Mouse (Mus musculus) midbrain, embryonic 16.5 days (tissue): ENCODE measurements around the gene Uvrag. TPM values are rescaled to one million over a fixed set of nuclear protein-coding genes. Genes with fewer than 3 reads are reported as not detected.
"Not testable (repeated sequence)": the region's sequence is repeated elsewhere in the genome, so short reads cannot be mapped to it uniquely, and the experiment has no call there.

ENCODE experiments used
- ATAC-seq: fragments of 200-750 bp; cut with Nextera tagmentation; 2 replicates; pipeline ENCODE4 v1.8.0; 2017; ENCODE audit warnings: moderate TSS enrichment
- H3K27ac ChIP-seq: fragments of 300-500 bp; sonication (generic); 2 replicates; pipeline ENCODE4 v1.5.1; 2014; ENCODE audit warnings: mild to moderate bottlenecking, low read length, mixed read lengths
- H3K27me3 ChIP-seq: fragments of 300-500 bp; sonication (generic); 2 replicates; pipeline ENCODE4 v1.6.1; 2014; ENCODE audit warnings: low read depth, low read length, mixed read lengths; ENCODE audit not compliant: control insufficient read depth, insufficient read depth
- H3K36me3 ChIP-seq: fragments of 300-500 bp; sonication (generic); 2 replicates; pipeline ENCODE4 v1.6.1; 2014; ENCODE audit warnings: mild to moderate bottlenecking, low read length, moderate library complexity, mixed read lengths; ENCODE audit not compliant: control insufficient read depth, insufficient read depth
- H3K4me1 ChIP-seq: fragments of 300-500 bp; sonication (generic); 2 replicates; pipeline ENCODE4 v1.6.1; 2014; ENCODE audit warnings: mild to moderate bottlenecking, low read length, mixed read lengths; ENCODE audit not compliant: control insufficient read depth, insufficient read depth
- H3K4me2 ChIP-seq: fragments of 300-500 bp; sonication (generic); 2 replicates; pipeline ENCODE4 v1.6.1; 2014; ENCODE audit warnings: mild to moderate bottlenecking, low read length, mixed read lengths
- H3K4me3 ChIP-seq: fragments of 300-500 bp; sonication (generic); 2 replicates; pipeline ENCODE4 v1.5.1; 2014; ENCODE audit warnings: low read depth, mild to moderate bottlenecking, low read length, moderate library complexity, mixed read lengths
- H3K9ac ChIP-seq: fragments of 300-500 bp; sonication (generic); 2 replicates; pipeline ENCODE4 v1.6.1; 2014; ENCODE audit warnings: low read depth, low read length, mixed read lengths
- H3K9me3 ChIP-seq: fragments of 300-500 bp; sonication (generic); replicated peaks from 2 replicates; pipeline ENCODE4 v1.6.1; 2014; ENCODE audit warnings: mild to moderate bottlenecking, low read length, mixed read lengths; ENCODE audit not compliant: control insufficient read depth, poor library complexity, severe bottlenecking
- WGBS: fragments of 180-500 bp; shearing (Covaris S2); extraction: QIAGEN DNeasy Blood & Tissue Kit; methylation state at CpG from one replicate; pipeline ENCODE4 v1.1.7; 2014; 5-methylcytosine and 5-hydroxymethylcytosine counted together
- polyA plus RNA-seq: library from polyadenylated mRNA; unstranded; fragments of >200 nt; fragmentation: Nextera tagmentation; extraction: Ambion mirVana; gene quantifications from 2 replicates; pipeline ENCODE4 v1.2.1, GENCODE M21; 2015

Gene Uvrag
- polyA plus RNA-seq, 1 experiment from 2014 or later = 16.0 TPM

GRCm38 (mm10) chr7:98968082-98968674 is 172.8 kb downstream of the Uvrag start:
- Histone ChIP-seq H3K9ac (peak overlapping the region; percentile 31), H3K4me3 (peak overlapping the region; percentile 11; the same call in 1 of the 2 replicates)
- ATAC-seq = peak; percentile 46; the same call in 1 of the 2 replicates

GRCm38 (mm10) chr7:98967672-98968071 is 173.3 kb downstream of the Uvrag start:
- 37% methylated on average over 7 of the region's 7 CpGs for WGBS

More at GRCm38 (mm10) chr7:98968082-98968674, 172.8 kb downstream of the Uvrag start:
- peak overlapping the region; percentile 26; the same call in 1 of the 2 replicates for H3K27ac ChIP-seq
- H3K4me1 ChIP-seq = peaks cover 18% of the 10 kb centered on the region
- WGBS = 6% methylated on average over 16 of the region's 16 CpGs
- H3K4me2 ChIP-seq = peak overlapping the region; percentile 56
- H3K36me3 ChIP-seq = no peaks in the 10 kb centered on the region
- no peaks in the 10 kb centered on the region for H3K27me3 ChIP-seq
- peaks cover 5% of the 10 kb centered on the region; the same call in 1 of the 2 replicates for H3K9me3 ChIP-seq

GRCm38 (mm10) chr7:98963581-98963980 is 177.4 kb downstream of the Uvrag start:
- H3K4me2 ChIP-seq, H3K9me3 ChIP-seq, H3K36me3 ChIP-seq, H3K27me3 ChIP-seq, H3K9ac ChIP-seq, H3K27ac ChIP-seq, H3K4me3 ChIP-seq, ATAC-seq: not testable (repeated sequence)
- peaks cover 12% of the 10 kb centered on the region for H3K4me1 ChIP-seq
- WGBS = 94% methylated on average over 13 of the region's 13 CpGs

More at GRCm38 (mm10) chr7:98967672-98968071, 173.3 kb downstream of the Uvrag start:
- peak overlapping the region; percentile 56 for H3K4me2 ChIP-seq
- H3K9me3 ChIP-seq = peaks cover 5% of the 10 kb centered on the region; the same call in 1 of the 2 replicates
- peak overlapping the region; percentile 26; the same call in 1 of the 2 replicates for H3K27ac ChIP-seq
- no peaks in the 10 kb centered on the region for H3K36me3 ChIP-seq
- peaks cover 18% of the 10 kb centered on the region for H3K4me1 ChIP-seq
- no peak overlapping the region; the same call in 1 of the 2 replicates for H3K4me3 ChIP-seq
- peak overlapping the region; percentile 31 for H3K9ac ChIP-seq
- H3K27me3 ChIP-seq = no peaks in the 10 kb centered on the region
- 0 out of 2 replicates have a peak, but pooled peaks have one; percentile 36 for ATAC-seq

- no peaks in the 10 kb centered on the region for H3K27me3 ChIP-seq
- ATAC-seq = peak; percentile 85
- WGBS = 38% methylated on average over 13 of the region's 13 CpGs
- H3K9me3 ChIP-seq = no peaks in the 10 kb centered on the region
- H3K4me1 ChIP-seq = peaks cover 4% of the 10 kb centered on the region
- H3K4me3 ChIP-seq = no peak overlapping the region
- H3K9ac ChIP-seq = no peak overlapping the region
- no peaks in the 10 kb centered on the region for H3K36me3 ChIP-seq
- no peak overlapping the region for H3K27ac ChIP-seq
- no peak overlapping the region for H3K4me2 ChIP-seq
Observed at GRCm38 (mm10) chr7:98962547-98963311, 178.2 kb downstream of the Uvrag start.

GRCm38 (mm10) chr7:98962074-98962473 is 178.9 kb downstream of the Uvrag start:
- 85% methylated on average over 11 of the region's 11 CpGs for WGBS
- Histone ChIP-seq H3K9me3 (no peaks in the 10 kb centered on the region), H3K9ac (no peak overlapping the region), H3K4me1 (no peaks in the 10 kb centered on the region; the same call in 1 of the 2 replicates), H3K27me3 (no peaks in the 10 kb centered on the region), H3K4me2 (no peak overlapping the region), H3K27ac (no peak overlapping the region), H3K4me3 (no peak overlapping the region), H3K36me3 (no peaks in the 10 kb centered on the region)
- peak; percentile 47; the same call in 1 of the 2 replicates for ATAC-seq

- H3K27me3 ChIP-seq = no peaks in the 10 kb centered on the region
- H3K4me1 ChIP-seq = peaks cover 3% of the 10 kb centered on the region
- 78% methylated on average over 8 of the region's 8 CpGs for WGBS
- H3K4me3 ChIP-seq = no peak overlapping the region
- H3K36me3 ChIP-seq = no peaks in the 10 kb centered on the region
- H3K4me2 ChIP-seq = no peak overlapping the region
- ATAC-seq = no peak
- H3K9ac ChIP-seq = no peak overlapping the region
- no peak overlapping the region for H3K27ac ChIP-seq
- no peaks in the 10 kb centered on the region for H3K9me3 ChIP-seq
Observed at GRCm38 (mm10) chr7:98960274-98960673, 180.7 kb downstream of the Uvrag start.

GRCm38 (mm10) chr7:98959246-98959645 is 181.7 kb downstream of the Uvrag start:
- H3K36me3 ChIP-seq = no peaks in the 10 kb centered on the region
- H3K9ac ChIP-seq = no peak overlapping the region
- H3K4me2 ChIP-seq = no peak overlapping the region
- H3K27ac ChIP-seq = no peak overlapping the region
- no peaks in the 10 kb centered on the region for H3K27me3 ChIP-seq
- no peaks in the 10 kb centered on the region for H3K9me3 ChIP-seq
- ATAC-seq = no peak
- peaks cover 3% of the 10 kb centered on the region for H3K4me1 ChIP-seq
- 89% methylated on average over 5 of the region's 5 CpGs for WGBS
- no peak overlapping the region for H3K4me3 ChIP-seq

- Histone ChIP-seq H3K36me3 (no peaks in the 10 kb centered on the region), H3K4me3 (no peak overlapping the region), H3K9me3 (no peaks in the 10 kb centered on the region), H3K9ac (no peak overlapping the region), H3K4me1 (peaks cover 3% of the 10 kb centered on the region), H3K4me2 (no peak overlapping the region), H3K27me3 (no peaks in the 10 kb centered on the region), H3K27ac (no peak overlapping the region)
- WGBS = 20% methylated on average over 11 of the region's 11 CpGs
- no peak for ATAC-seq
Observed at GRCm38 (mm10) chr7:98958172-98958571, 182.8 kb downstream of the Uvrag start.
